Mouse (Mus musculus) MEL (cell line): Measurements from ENCODE around the gene Pde8b. TPM values are rescaled to one million over a fixed set of nuclear protein-coding genes. Genes with fewer than 3 reads are reported as not detected.

ENCODE experiments used
- DNase-seq: peaks from one replicate; pipeline ENCODE4 v3.0.0; 2011; ENCODE audit warnings: low read depth, low spot score
- H3K27ac ChIP-seq: 2 replicates; pipeline ENCODE4 v1.5.1; 2012; ENCODE audit warnings: low read depth, mild to moderate bottlenecking, control low read depth, low read length, moderate library complexity; ENCODE audit not compliant: control insufficient read depth
- H3K27me3 ChIP-seq, 2 experiments: fragments of 150-350 bp in 1 of 2; sonication (generic) in 1 of 2; 2 replicates each; pipeline ENCODE4 v1.6.1; 2012; ENCODE audit warnings: low read length in 2 of 2, mild to moderate bottlenecking in 2 of 2, improper control_type of control experiment in 1 of 2, moderate library complexity in 1 of 2; ENCODE audit not compliant: insufficient read depth in 2 of 2, control insufficient read depth in 1 of 2
- H3K36me3 ChIP-seq, 2 experiments: 2 replicates each; pipeline ENCODE4 v1.6.1; 2012 to 2014; ENCODE audit warnings: low read length in 2 of 2, improper control_type of control experiment in 1 of 2, inconsistent platforms in 1 of 2, mild to moderate bottlenecking in 1 of 2; ENCODE audit not compliant: insufficient read depth in 2 of 2, control insufficient read depth in 1 of 2
- H3K4me1 ChIP-seq, 2 experiments: fragments of 150-350 bp in 1 of 2; sonication (generic) in 1 of 2; 2 replicates each; pipeline ENCODE4 v1.6.1; 2012; ENCODE audit warnings: low read length in 2 of 2, improper control_type of control experiment in 1 of 2, mild to moderate bottlenecking in 1 of 2; ENCODE audit not compliant: insufficient read depth in 2 of 2, control insufficient read depth in 1 of 2
- H3K4me3 ChIP-seq, 2 experiments: fragments of 150-350 bp in 1 of 2; sonication (generic) in 1 of 2; 2 replicates each; pipeline ENCODE4 v1.5.1; 2012; ENCODE audit warnings: low read depth in 2 of 2, low read length in 2 of 2, mild to moderate bottlenecking in 2 of 2, moderate library complexity in 2 of 2, control low read depth in 1 of 2, improper control_type of control experiment in 1 of 2; ENCODE audit not compliant: control insufficient read depth in 1 of 2, insufficient read depth in 1 of 2
- H3K79me2 ChIP-seq: 2 replicates; pipeline ENCODE4 v1.6.1; 2012; ENCODE audit warnings: mild to moderate bottlenecking, low read length, moderate library complexity; ENCODE audit not compliant: control insufficient read depth, poor library complexity, insufficient read depth
- H3K9ac ChIP-seq: 2 replicates; pipeline ENCODE4 v1.6.1; 2012; ENCODE audit warnings: low read depth, mild to moderate bottlenecking, control low read depth, low read length, moderate library complexity; ENCODE audit not compliant: control insufficient read depth, poor library complexity, severe bottlenecking
- H3K9me3 ChIP-seq: fragments of 150-350 bp; sonication (generic); replicated peaks from 2 replicates; pipeline ENCODE4 v1.6.1; 2012; ENCODE audit warnings: mild to moderate bottlenecking, low read length, improper control_type of control experiment, moderate library complexity; ENCODE audit not compliant: insufficient read depth
- BHLHE40 ChIP-seq: IDR thresholded peaks from 2 replicates; pipeline ENCODE4 v1.6.1; 2012; ENCODE audit warnings: low read depth, mild to moderate bottlenecking, inconsistent platforms, low read length, improper control_type of control experiment, borderline replicate concordance
- CHD1 ChIP-seq: IDR thresholded peaks from 2 replicates; pipeline ENCODE4 v1.6.1; 2012; ENCODE audit warnings: low read depth, mild to moderate bottlenecking, inconsistent platforms, low read length, improper control_type of control experiment
- CHD2 ChIP-seq: IDR thresholded peaks from 2 replicates; pipeline ENCODE4 v1.6.1; 2011; ENCODE audit warnings: low read length, improper control_type of control experiment
- ELF1 ChIP-seq: IDR thresholded peaks from 2 replicates; pipeline ENCODE4 v1.6.1; 2014; ENCODE audit warnings: low read depth, mild to moderate bottlenecking, inconsistent platforms, low read length, improper control_type of control experiment, moderate library complexity
- ETS1 ChIP-seq: IDR thresholded peaks from 2 replicates; pipeline ENCODE4 v1.6.1; 2012; ENCODE audit warnings: low read depth, mild to moderate bottlenecking, inconsistent platforms, low read length, improper control_type of control experiment, moderate library complexity
- GABPA ChIP-seq: IDR thresholded peaks from 2 replicates; pipeline ENCODE4 v1.6.1; 2012; ENCODE audit warnings: low read depth, mild to moderate bottlenecking, inconsistent platforms, low read length, improper control_type of control experiment, moderate library complexity
- HCFC1 ChIP-seq: IDR thresholded peaks from 2 replicates; pipeline ENCODE4 v1.6.1; 2012; ENCODE audit warnings: low read depth, mild to moderate bottlenecking, inconsistent platforms, low read length, improper control_type of control experiment, moderate library complexity
- MAFK ChIP-seq: IDR thresholded peaks from 2 replicates; pipeline ENCODE4 v1.6.1; 2011; ENCODE audit warnings: low read depth, mild to moderate bottlenecking, low read length, improper control_type of control experiment, borderline replicate concordance
- MAZ ChIP-seq: IDR thresholded peaks from 2 replicates; pipeline ENCODE4 v1.6.1; 2012; ENCODE audit warnings: low read depth, mild to moderate bottlenecking, inconsistent platforms, low read length, improper control_type of control experiment
- MYC ChIP-seq: IDR thresholded peaks from 2 replicates; pipeline ENCODE4 v1.6.1; 2011; ENCODE audit warnings: low read depth, mild to moderate bottlenecking, low read length, improper control_type of control experiment, moderate library complexity
- NELFE ChIP-seq: IDR thresholded peaks from 2 replicates; pipeline ENCODE4 v1.6.1; 2011; ENCODE audit warnings: low read depth, low read length, improper control_type of control experiment
- NRF1 ChIP-seq: IDR thresholded peaks from 2 replicates; pipeline ENCODE4 v1.6.1; 2014; ENCODE audit warnings: low read depth, mild to moderate bottlenecking, inconsistent platforms, low read length, improper control_type of control experiment, moderate library complexity; ENCODE audit not compliant: poor library complexity, insufficient read depth, severe bottlenecking
- POLR2A ChIP-seq, 2 experiments: IDR thresholded peaks; 2 replicates each; pipeline ENCODE4 v1.6.1; 2011 to 2012; ENCODE audit warnings: low read length in 2 of 2, mild to moderate bottlenecking in 2 of 2, control low read depth in 1 of 2, improper control_type of control experiment in 1 of 2, low read depth in 1 of 2, moderate library complexity in 1 of 2; ENCODE audit not compliant: control insufficient read depth in 1 of 2, insufficient read depth in 1 of 2, poor library complexity in 1 of 2
- RAD21 ChIP-seq: IDR thresholded peaks from 2 replicates; pipeline ENCODE4 v1.6.1; 2011; ENCODE audit warnings: mild to moderate bottlenecking, low read depth, low read length, improper control_type of control experiment
- TAL1 ChIP-seq: IDR thresholded peaks from 2 replicates; pipeline ENCODE4 v1.6.1; 2012; ENCODE audit warnings: mild to moderate bottlenecking, inconsistent platforms, low read length, moderate library complexity, mixed read lengths
- TBP ChIP-seq: IDR thresholded peaks from 2 replicates; pipeline ENCODE4 v1.8.0; 2011; ENCODE audit warnings: low read depth, low read length, improper control_type of control experiment
- UBTF ChIP-seq: IDR thresholded peaks from 2 replicates; pipeline ENCODE4 v1.6.1; 2012; ENCODE audit warnings: low read depth, mild to moderate bottlenecking, inconsistent platforms, low read length, improper control_type of control experiment, moderate library complexity, borderline replicate concordance; ENCODE audit not compliant: insufficient read depth
- USF1 ChIP-seq: IDR thresholded peaks from 2 replicates; pipeline ENCODE4 v1.6.1; 2014; ENCODE audit warnings: low read depth, mild to moderate bottlenecking, inconsistent platforms, low read length, improper control_type of control experiment, moderate library complexity
- ZC3H11A ChIP-seq: IDR thresholded peaks from 2 replicates; pipeline ENCODE4 v1.6.1; 2012; ENCODE audit warnings: low read depth, mild to moderate bottlenecking, inconsistent platforms, low read length, improper control_type of control experiment
- ZMIZ1 ChIP-seq: IDR thresholded peaks from 2 replicates; pipeline ENCODE4 v1.6.1; 2012; ENCODE audit warnings: low read depth, mild to moderate bottlenecking, inconsistent platforms, low read length, improper control_type of control experiment, moderate library complexity
- polyA plus RNA-seq, 2 experiments: library from polyadenylated mRNA; stranded (reverse) in 1 of 2; unstranded in 1 of 2; fragments of >175 nt in 1 of 2; fragments of >200 nt in 1 of 2; gene quantifications; 2 replicates each; pipeline versions ENCODE4 v1.2.1 to v1.2.4; 2012; ENCODE audit warnings: low replicate concordance in 2 of 2, low read depth in 1 of 2; ENCODE audit not compliant: insufficient read length in 2 of 2, insufficient read depth in 1 of 2, missing spikeins in 1 of 2
- total RNA-seq: library from RNA; depleted of rRNA; stranded (reverse); fragments of 300-350 nt; gene quantifications from 2 replicates; pipeline ENCODE4 v1.2.3, GENCODE M21; 2012

Pde8b gene
- total and polyA plus RNA-seq, 3 experiments: 0.04 to 0.40 TPM; not detected in 1

- no peak for TF ChIP-seq ELF1
- TF ChIP-seq CHD2: no peak
- no peak for TF ChIP-seq GABPA
- TF ChIP-seq ZMIZ1: no peak
- TF ChIP-seq ETS1: no peak
- TF ChIP-seq NELFE: no peak
- TF ChIP-seq RAD21: no peak
- TF ChIP-seq MYC: no peak
- TF ChIP-seq TAL1: no peak
- no peak for TF ChIP-seq BHLHE40
- TF ChIP-seq MAZ: no peak
- no peak for TF ChIP-seq CHD1
- no peak for TF ChIP-seq USF1
- no peak for TF ChIP-seq HCFC1
- no peak for TF ChIP-seq TBP
- no peak for TF ChIP-seq NRF1
- TF ChIP-seq UBTF: no peak
- no peak for TF ChIP-seq POLR2A (IDR thresholded peaks at IDR 0.05; ENCODE audit: control insufficient read depth in 1 of 2, insufficient read depth in 1 of 2, low read depth in 1 of 2, low read length in 2 of 2, poor library complexity in 1 of 2)
- H3K36me3 ChIP-seq: no peaks in the 10 kb centered on the region
- no peak for DNase-seq
- no peak overlapping the region for H3K9ac ChIP-seq
- H3K4me1 ChIP-seq: no peaks in the 10 kb centered on the region
- H3K27ac ChIP-seq: no peak overlapping the region
- H3K9me3 ChIP-seq: no peaks in the 10 kb centered on the region
- no peaks in the 10 kb centered on the region; the same call in 1 of the 2 replicates for H3K79me2 ChIP-seq
- H3K4me3 ChIP-seq: no peak overlapping the region
- no peaks in the 10 kb centered on the region; a peak in 1 of 4 replicates for H3K27me3 ChIP-seq
Observed at GRCm38 (mm10) chr13:95104865-95105264, 145.3 kb downstream of the Pde8b start.

- Histone ChIP-seq H3K4me1 (no peaks in the 10 kb centered on the region), H3K36me3 (no peaks in the 10 kb centered on the region), H3K9me3 (no peaks in the 10 kb centered on the region), H3K4me3 (no peak overlapping the region), H3K27ac (no peak overlapping the region), H3K79me2 (no peaks in the 10 kb centered on the region; the same call in 1 of the 2 replicates), H3K27me3 (no peaks in the 10 kb centered on the region; a peak in 1 of 4 replicates), H3K9ac (no peak overlapping the region)
- no peak for TF ChIP-seq GABPA
- TF ChIP-seq MAFK: no peak
- no peak for TF ChIP-seq ZC3H11A
- TF ChIP-seq NELFE: no peak
- no peak for DNase-seq
Observed at GRCm38 (mm10) chr13:95102985-95103590, 147.0 kb downstream of the Pde8b start.
